Mouse (Mus musculus): Measurements from ENCODE around the gene Olfr979.
"Not testable (repeated sequence)": the region's sequence is repeated elsewhere in the genome, so short reads cannot be mapped to it uniquely, and the experiment has no call there.

Olfr979 gene

GRCm38 (mm10) chr9:40003365-40003764, at the start of gene Olfr979:
TSS of gene Olfr979 (minus strand) at chr9:40003465.
- no peak for DNase-seq (ENCODE audit: low read depth, low spot score)

GRCm38 (mm10) chr9:40050138-40050537, 46.9 kb upstream of the Olfr979 start:
- DNase-seq (ENCODE audit: low read depth, low spot score) = peak; percentile 4

- DNase-seq (ENCODE audit: low read depth, low spot score) = no peak
Measured at GRCm38 (mm10) chr9:40021164-40021563, 17.9 kb upstream of the Olfr979 start, which contains the start of gene Olfr981. TSS of gene Olfr981 (plus strand) at chr9:40021464.

- DNase-seq (ENCODE audit: low read depth, low spot score) = no peak
Measured at GRCm38 (mm10) chr9:40009482-40009881, 6.2 kb upstream of the Olfr979 start, which contains the start of gene Olfr980. TSS of gene Olfr980 (minus strand) at chr9:40009582.

GRCm38 (mm10) chr9:39991813-39992212, 11.5 kb downstream of the Olfr979 start, which contains the start of gene Olfr978:
TSS of gene Olfr978 (plus strand) at chr9:39992113.
- DNase-seq (ENCODE audit: low read depth, low spot score) = no peak

GRCm38 (mm10) chr9:39976581-39977145, 26.6 kb downstream of the Olfr979 start:
- DNase-seq (ENCODE audit: low read depth, low spot score) = peak; percentile 85

GRCm38 (mm10) chr9:39961033-39961432, 42.2 kb downstream of the Olfr979 start, which contains the start of gene Olfr976:
TSS of gene Olfr976 (minus strand) at chr9:39961133.
- not testable (repeated sequence) for DNase-seq (ENCODE audit: low read depth, low spot score)

DNA sequence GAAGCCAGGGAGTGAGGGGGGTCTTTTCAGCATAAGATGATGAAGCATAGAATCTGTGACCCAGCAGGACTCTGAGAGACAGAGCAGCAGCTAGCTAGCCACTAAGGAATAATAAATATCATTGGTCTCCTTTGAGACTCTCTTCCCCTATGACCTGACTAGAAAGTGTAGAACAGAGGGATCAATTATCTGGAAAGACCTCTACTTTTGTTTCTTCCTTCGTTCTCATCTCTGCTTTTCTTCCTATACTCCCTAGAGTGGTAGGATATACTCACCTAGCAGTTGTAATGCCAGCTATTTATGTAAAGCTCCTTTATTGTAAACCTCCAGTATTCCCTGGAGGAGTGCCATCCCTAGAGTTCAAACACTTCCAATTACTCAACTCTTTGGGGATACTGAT, 51.3 kb downstream of the Olfr979 start, which contains the start of gene Olfr975:
Gene Olfr975, minus strand, starts transcription at position 101 of the 400 bp plus-strand sequence.
- no peak for DNase-seq (ENCODE audit: low read depth, low spot score)
